27 mouse cellular contexts compared by ENCODE assay signal in genomic region chr13:119395517-119396080, GRCm38 (mm10). TPM values are rescaled to one million over a fixed set of nuclear protein-coding genes. Genes with fewer than 3 reads are reported as not detected.
A peak's percentile ranks its signal among the peaks of the same experiment; 100 is the strongest.
DNase-seq lines count a peak whose midpoint lies in the region; ATAC-seq and TF ChIP-seq lines count a peak whose summit lies in the region.
"Had no signal": no experiment of that assay in that cellular context is flagged by ENCODE, and none has a peak within 500 bp of the region (broad histone marks: within the 10 kb centered on the region; RNA-seq: fewer than 3 reads in every experiment).

No protein-coding gene starts in this region.

- peak overlapping the region; percentile 24 for H3K4me3 ChIP-seq in lung, adult 2 months (replicated peaks; ENCODE audit: extremely low read depth, low read depth, low read length)
- H3K4me3 ChIP-seq in thymus, adult 2 months (ENCODE audit: control insufficient read depth, insufficient read depth, low read length), result no peak overlapping the region
- no peak overlapping the region for H3K4me3 ChIP-seq in stomach, postnatal 0 days (ENCODE audit: low read depth, low read length)
- H3K4me3 ChIP-seq in forebrain, embryonic 15.5 days, result no peak overlapping the region
- H3K4me3 ChIP-seq: embryonic facial prominence, embryonic 12.5 days; embryonic facial prominence, embryonic 15.5 days; heart, adult 2 months; heart, embryonic 10.5 days; heart, embryonic 13.5 days had no signal

- TF ChIP-seq CTCF in lung, adult 2 months (IDR thresholded peaks at IDR 0.05; ENCODE audit: insufficient read depth, low read length), result no peak
- TF ChIP-seq CTCF in thymus, adult 2 months (IDR thresholded peaks at IDR 0.05; ENCODE audit: borderline replicate concordance, control insufficient read depth, extremely low read depth, insufficient read depth, low read length, poor library complexity), result no peak
- no peak for TF ChIP-seq CTCF in stomach, postnatal 0 days (IDR thresholded peaks at IDR 0.05; ENCODE audit: low read depth)

- peaks cover 42% of the 10 kb centered on the region for H3K36me3 ChIP-seq in thymus, adult 2 months (ENCODE audit: control insufficient read depth, insufficient read depth, low read length)
- no peaks in the 10 kb centered on the region for H3K36me3 ChIP-seq in stomach, postnatal 0 days (ENCODE audit: control insufficient read depth, insufficient read depth, low read length)
- peaks cover 40% of the 10 kb centered on the region for H3K36me3 ChIP-seq in forebrain, embryonic 15.5 days

- no peak overlapping the region for H3K9ac ChIP-seq in stomach, postnatal 0 days (ENCODE audit: low read length)
- H3K9ac ChIP-seq in forebrain, embryonic 15.5 days (replicated peaks), result no peak overlapping the region
- H3K9ac ChIP-seq: embryonic facial prominence, embryonic 12.5 days; embryonic facial prominence, embryonic 15.5 days; heart, embryonic 13.5 days; hindbrain, embryonic 14.5 days had no signal

- peak overlapping the region; percentile 19; the same call in 1 of the 2 replicates for H3K27ac ChIP-seq in thymus, adult 2 months (ENCODE audit: control insufficient read depth, insufficient read depth, low read length)
- H3K27ac ChIP-seq in stomach, postnatal 0 days (replicated peaks), result no peak overlapping the region
- H3K27ac ChIP-seq in forebrain, embryonic 15.5 days (replicated peaks), result no peak overlapping the region
- H3K27ac ChIP-seq: embryonic facial prominence, embryonic 12.5 days; embryonic facial prominence, embryonic 15.5 days; heart, adult 2 months; heart, embryonic 10.5 days; heart, embryonic 13.5 days; hindbrain, embryonic 14.5 days; hindbrain, postnatal 0 days had no signal

- no peak overlapping the region for H3K4me2 ChIP-seq in stomach, postnatal 0 days (replicated peaks; ENCODE audit: low read depth)
- H3K4me2 ChIP-seq in forebrain, embryonic 15.5 days (replicated peaks), result no peak overlapping the region
- H3K4me2 ChIP-seq: embryonic facial prominence, embryonic 12.5 days; embryonic facial prominence, embryonic 15.5 days; heart, embryonic 13.5 days; hindbrain, embryonic 14.5 days had no signal

- DNase-seq in lung, adult 2 months, result peak; percentile 20
- no peak for DNase-seq in lung, postnatal 10 days
- no peak for DNase-seq in thymus, adult 2 months
- DNase-seq in thymus, adult 18-20 months, result no peak
- DNase-seq in stomach, postnatal 0 days (ENCODE audit: low spot score), result peak; percentile 26
- DNase-seq: adrenal gland, postnatal 10 days; adrenal gland, postnatal 36 days; B cell, adult 2 months; cerebellum, adult 18-20 months; cerebellum, adult 9-10 months; cerebellum, postnatal 14 days; gastrocnemius, postnatal 10 days; gastrocnemius, postnatal 36 days; heart, adult 2 months; heart, postnatal 14 days; heart, postnatal 4 days had no signal

- no peak for TF ChIP-seq EP300 in stomach, postnatal 0 days (optimal IDR thresholded peaks at IDR 0.05)

- H3K27me3 ChIP-seq in thymus, adult 2 months (ENCODE audit: control insufficient read depth, insufficient read depth, low read length), result no peaks in the 10 kb centered on the region
- H3K27me3 ChIP-seq in stomach, postnatal 0 days (ENCODE audit: control insufficient read depth, insufficient read depth, low read length), result no peaks in the 10 kb centered on the region
- no peaks in the 10 kb centered on the region for H3K27me3 ChIP-seq in forebrain, embryonic 15.5 days
- H3K27me3 ChIP-seq: CH12.LX; embryonic facial prominence, embryonic 12.5 days; embryonic facial prominence, embryonic 15.5 days; heart, embryonic 13.5 days; Patski had no signal

- H3K9me3 ChIP-seq in stomach, postnatal 0 days (ENCODE audit: control insufficient read depth, low read length), result no peaks in the 10 kb centered on the region
- H3K9me3 ChIP-seq in forebrain, embryonic 15.5 days, result no peaks in the 10 kb centered on the region
- H3K9me3 ChIP-seq: embryonic facial prominence, embryonic 12.5 days; embryonic facial prominence, embryonic 15.5 days; G1E; heart, embryonic 10.5 days; heart, embryonic 13.5 days had no signal

- H3K4me1 ChIP-seq in lung, adult 2 months (ENCODE audit: control insufficient read depth, insufficient read depth, low read length), result no peaks in the 10 kb centered on the region
- H3K4me1 ChIP-seq in thymus, adult 2 months (replicated peaks; ENCODE audit: control insufficient read depth, insufficient read depth, low read length), result no peaks in the 10 kb centered on the region
- no peaks in the 10 kb centered on the region for H3K4me1 ChIP-seq in stomach, postnatal 0 days (replicated peaks; ENCODE audit: control insufficient read depth, insufficient read depth)
- no peaks in the 10 kb centered on the region for H3K4me1 ChIP-seq in forebrain, embryonic 15.5 days
- H3K4me1 ChIP-seq: embryonic facial prominence, embryonic 12.5 days; embryonic facial prominence, embryonic 15.5 days; heart, embryonic 10.5 days; heart, embryonic 13.5 days had no signal

- peak; percentile 59; the same call in 1 of the 2 replicates for ATAC-seq in stomach, postnatal 0 days (ENCODE audit: low FRiP score, low TSS enrichment)
- no peak for ATAC-seq in forebrain, embryonic 15.5 days (replicated peaks)
- ATAC-seq: forebrain, embryonic 14.5 days; hindbrain, postnatal 0 days; Patski had no signal

- 66% methylated on average over 9 of the region's 9 CpGs for WGBS in lung, adult 2 months
- WGBS in thymus, adult 2 months, result 96% methylated on average over 9 of the region's 9 CpGs
- WGBS in stomach, postnatal 0 days, result 61% methylated on average over 9 of the region's 9 CpGs
- 92% methylated on average over 9 of the region's 9 CpGs for WGBS in forebrain, embryonic 15.5 days

- TF ChIP-seq POLR2A in lung, adult 2 months (IDR thresholded peaks at IDR 0.05; ENCODE audit: borderline replicate concordance, extremely low read depth, low read depth, low read length), result no peak
- no peak for TF ChIP-seq POLR2A in thymus, adult 2 months (IDR thresholded peaks at IDR 0.05; ENCODE audit: control insufficient read depth, extremely low read depth, insufficient read depth, low read length, poor library complexity)

RNA-seq across cellular contexts. Expression of gene Paip1, which starts 32.8 kb away (rescaled TPM):
- polyA plus RNA-seq in lung, adult 2 months (2012; rRNA removed), result 14.3 and 22.7 TPM in 2 replicates
- polyA plus RNA-seq in thymus, adult 2 months (2012; rRNA removed), result 19.2 and 19.6 TPM in 2 replicates
- 41.8 and 47.1 TPM in 2 replicates for polyA plus RNA-seq in stomach, postnatal 0 days (2015; fragmentation: Nextera tagmentation; extraction: Ambion mirVana)
- polyA plus RNA-seq in forebrain, embryonic 15.5 days (2015; fragmentation: Nextera tagmentation; extraction: Ambion mirVana), result 161 and 166 TPM in 2 replicates

Comparison
In these comparisons a context has a peak if more than half of its experiments do, and no peak if none do; other contexts are left out.
1. DNase-seq: peak in lung, adult 2 months (single experiment) and stomach, postnatal 0 days (single experiment); none in lung, postnatal 10 days (single experiment), thymus, adult 2 months (single experiment) and thymus, adult 18-20 months (0 of 2).